Mouse (Mus musculus) ovary, postnatal 14 days (tissue): ENCODE data around the gene Gm10134.

Experiments used
- DNase-seq: peaks from one replicate; pipeline ENCODE4 v3.0.0; 2022; ENCODE audit warnings: low spot score

Gene Gm10134

GRCm38 (mm10) chr2:28532938-28533771 lies 27.3 kb downstream of the Gm10134 start:
- DNase-seq = peak; percentile 86

GRCm38 (mm10) chr2:28533901-28534435 lies 28.1 kb downstream of the Gm10134 start:
- no peak for DNase-seq

- DNase-seq = no peak
These were observed 28.8 kb downstream of the Gm10134 start for GRCm38 (mm10) chr2:28534436-28535262.

- no peak for DNase-seq
These were observed 29.3 kb downstream of the Gm10134 start for GRCm38 (mm10) chr2:28535263-28535540.

GRCm38 (mm10) chr2:28535650-28536049 lies 29.8 kb downstream of the Gm10134 start:
- no peak for DNase-seq

- DNase-seq = no peak
These were observed 30.3 kb downstream of the Gm10134 start for GRCm38 (mm10) chr2:28536166-28536565.

GRCm38 (mm10) chr2:28536766-28537633 lies 31.1 kb downstream of the Gm10134 start:
- no peak for DNase-seq

GRCm38 (mm10) chr2:28537634-28537920 lies 31.7 kb downstream of the Gm10134 start:
- DNase-seq = no peak

GRCm38 (mm10) chr2:28537995-28538816 lies 32.3 kb downstream of the Gm10134 start:
- no peak for DNase-seq

- DNase-seq = no peak
These were observed 32.9 kb downstream of the Gm10134 start for GRCm38 (mm10) chr2:28538817-28539128.

- DNase-seq = no peak
These were observed 33.3 kb downstream of the Gm10134 start for GRCm38 (mm10) chr2:28539206-28539605.

GRCm38 (mm10) chr2:28539949-28540348 lies 34.1 kb downstream of the Gm10134 start:
- DNase-seq = no peak

- no peak for DNase-seq
These were observed 34.8 kb downstream of the Gm10134 start for GRCm38 (mm10) chr2:28540587-28541227.

- DNase-seq = no peak
These were observed 38.0 kb downstream of the Gm10134 start for GRCm38 (mm10) chr2:28543894-28544293.

GRCm38 (mm10) chr2:28545976-28546375 lies 40.1 kb downstream of the Gm10134 start:
- DNase-seq = no peak

- DNase-seq = no peak
These were observed 40.7 kb downstream of the Gm10134 start for GRCm38 (mm10) chr2:28546560-28546959.

GRCm38 (mm10) chr2:28547237-28548172 lies 41.6 kb downstream of the Gm10134 start:
- peak; percentile 87 for DNase-seq

GRCm38 (mm10) chr2:28549157-28549556 lies 43.3 kb downstream of the Gm10134 start:
- no peak for DNase-seq

- DNase-seq = no peak
These were observed 46.4 kb downstream of the Gm10134 start for GRCm38 (mm10) chr2:28552301-28552700.
